Mouse (Mus musculus) small intestine, adult 2 months (tissue): ENCODE data around the gene Tmem176b.

Experiments used
- CTCF ChIP-seq: fragments of 200-500 bp; IDR thresholded peaks from 2 replicates; pipeline ENCODE4 v1.5.1; 2012; ENCODE audit warnings: low read depth, mild to moderate bottlenecking, control low read depth, inconsistent platforms, low read length, moderate library complexity, mixed read lengths; ENCODE audit not compliant: insufficient replicate concordance, insufficient read length; ENCODE audit errors: extremely low read depth
- POLR2A ChIP-seq: fragments of 200-500 bp; IDR thresholded peaks from 2 replicates; pipeline ENCODE4 v1.6.1; 2012; ENCODE audit warnings: low read depth, mild to moderate bottlenecking, control low read depth, inconsistent platforms, low read length, moderate library complexity

- no peak for TF ChIP-seq CTCF
- TF ChIP-seq POLR2A = no peak
These were observed 6.1 kb downstream of the Tmem176b start for GRCm38 (mm10) chr6:48835241-48835640.
